Mouse (Mus musculus): Measurements from ENCODE around the gene Arid4a. TPM values are rescaled to one million over a fixed set of nuclear protein-coding genes. Genes with fewer than 3 reads are reported as not detected.
A peak's percentile ranks its signal among the peaks of the same experiment; 100 is the strongest.

Arid4a gene
- total and polyA plus RNA-seq, 3 experiments = 6.7 to 13.0 TPM; not detected in 1

- TF ChIP-seq CTCF (IDR thresholded peaks at IDR 0.05 in 2 of 3, conservative IDR thresholded peaks at IDR 0.05 in 1 of 3; ENCODE audit: control insufficient read depth in 1 of 3, insufficient read depth in 1 of 3, low read depth in 2 of 3, low read length in 3 of 3, poor library complexity in 1 of 3, severe bottlenecking in 1 of 3) (peak in 2 of 3 experiments; percentile 25 to 31; a peak in 2 of 6 replicates), TBP (IDR thresholded peaks at IDR 0.05; ENCODE audit: low read depth, low read length) (no peak), USF2 (IDR thresholded peaks at IDR 0.05; ENCODE audit: borderline replicate concordance in 1 of 2, insufficient read depth in 1 of 2, low read depth in 1 of 2, low read length in 2 of 2) (no peak), TAL1 (IDR thresholded peaks at IDR 0.05; ENCODE audit: low read length) (no peak)
- DNase-seq (ENCODE audit: low read depth, low spot score) = peak; percentile 53
- H3K4me3 ChIP-seq (ENCODE audit: control insufficient read depth in 1 of 2, insufficient read depth in 1 of 2, low read depth in 2 of 2, low read length in 2 of 2) = no peak overlapping the region
- no peaks in the 10 kb centered on the region for H3K9me3 ChIP-seq (replicated peaks; ENCODE audit: insufficient read depth, low read length)
- no peak overlapping the region for H3K9ac ChIP-seq (ENCODE audit: control insufficient read depth, low read depth, low read length, poor library complexity, severe bottlenecking)
- no peak overlapping the region for H3K27ac ChIP-seq (ENCODE audit: control insufficient read depth, low read depth, low read length)
- peaks cover 0 to 6% of the 10 kb centered on the region in 2 experiments; a peak in 2 of 4 replicates for H3K36me3 ChIP-seq (ENCODE audit: control insufficient read depth in 1 of 2, insufficient read depth in 2 of 2, low read length in 2 of 2)
- no peaks in the 10 kb centered on the region for H3K27me3 ChIP-seq (ENCODE audit: control insufficient read depth in 1 of 2, insufficient read depth in 2 of 2, low read length in 2 of 2)
- H3K4me1 ChIP-seq (ENCODE audit: control insufficient read depth in 1 of 2, insufficient read depth in 2 of 2, low read length in 2 of 2) = no peaks in the 10 kb centered on the region; a peak in 1 of 4 replicates
- H3K79me2 ChIP-seq (ENCODE audit: control insufficient read depth, insufficient read depth, low read length, poor library complexity) = peaks cover 7% of the 10 kb centered on the region
Measured at GRCm38 (mm10) chr12:71141189-71141588, 125.4 kb downstream of the Arid4a start.

DNA sequence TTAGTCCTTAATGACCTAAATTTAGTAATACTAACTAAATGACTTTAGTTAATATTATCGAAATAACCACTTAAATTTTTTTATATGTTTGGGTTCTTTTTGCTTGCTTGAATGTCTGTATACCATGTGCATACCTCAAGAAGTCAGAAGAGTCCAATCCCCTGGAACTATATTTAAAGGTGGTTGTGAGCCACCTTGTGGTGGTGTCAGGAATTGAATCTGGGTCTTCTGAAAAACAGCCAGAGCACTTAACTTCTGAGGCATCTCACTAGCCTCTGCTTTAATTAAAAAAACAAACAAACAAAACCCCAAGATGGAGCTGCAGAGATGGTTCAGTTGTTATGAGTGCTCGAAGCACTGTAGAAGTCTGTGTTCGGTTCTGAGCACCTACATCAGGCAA is 131.9 kb downstream of the Arid4a start:
- Histone ChIP-seq H3K79me2 (ENCODE audit: control insufficient read depth, insufficient read depth, low read length, poor library complexity) (no peaks in the 10 kb centered on the region), H3K27me3 (ENCODE audit: control insufficient read depth in 1 of 2, insufficient read depth in 2 of 2, low read length in 2 of 2) (no peaks in the 10 kb centered on the region), H3K36me3 (ENCODE audit: control insufficient read depth in 1 of 2, insufficient read depth in 2 of 2, low read length in 2 of 2) (peaks cover 2 to 3% of the 10 kb centered on the region in 2 experiments), H3K4me3 (ENCODE audit: control insufficient read depth in 1 of 2, insufficient read depth in 1 of 2, low read depth in 2 of 2, low read length in 2 of 2) (no peak overlapping the region), H3K27ac (ENCODE audit: control insufficient read depth, low read depth, low read length) (no peak overlapping the region), H3K4me1 (ENCODE audit: control insufficient read depth in 1 of 2, insufficient read depth in 2 of 2, low read length in 2 of 2) (peaks cover 0 to 5% of the 10 kb centered on the region in 2 experiments; a peak in 2 of 4 replicates), H3K9ac (ENCODE audit: control insufficient read depth, low read depth, low read length, poor library complexity, severe bottlenecking) (no peak overlapping the region), H3K9me3 (replicated peaks; ENCODE audit: insufficient read depth, low read length) (no peaks in the 10 kb centered on the region)
- no peak for TF ChIP-seq MAFK (IDR thresholded peaks at IDR 0.05; ENCODE audit: borderline replicate concordance, low read depth, low read length)
- no peak for TF ChIP-seq NELFE (IDR thresholded peaks at IDR 0.05; ENCODE audit: low read depth, low read length)
- peak; percentile 36 to 74 (median 70) for TF ChIP-seq CTCF (IDR thresholded peaks at IDR 0.05 in 2 of 3, conservative IDR thresholded peaks at IDR 0.05 in 1 of 3; ENCODE audit: control insufficient read depth in 1 of 3, insufficient read depth in 1 of 3, low read depth in 2 of 3, low read length in 3 of 3, poor library complexity in 1 of 3, severe bottlenecking in 1 of 3)
- TF ChIP-seq HCFC1 (IDR thresholded peaks at IDR 0.05; ENCODE audit: low read depth, low read length) = no peak
- TF ChIP-seq EP300 (IDR thresholded peaks at IDR 0.05; ENCODE audit: low read depth in 1 of 2, low read length in 2 of 2) = no peak
- TF ChIP-seq CHD1 (IDR thresholded peaks at IDR 0.05; ENCODE audit: low read depth, low read length) = no peak
- peak; percentile 64 for TF ChIP-seq RAD21 (IDR thresholded peaks at IDR 0.05; ENCODE audit: low read depth, low read length)
- TF ChIP-seq SMC3 (IDR thresholded peaks at IDR 0.05; ENCODE audit: low read depth, low read length) = peak; percentile 68
- no peak for TF ChIP-seq GABPA (IDR thresholded peaks at IDR 0.05; ENCODE audit: low read depth, low read length)
- TF ChIP-seq SIN3A (IDR thresholded peaks at IDR 0.05; ENCODE audit: low read length) = 0 out of 2 replicates have a peak, but pooled peaks have one; percentile 32
- TF ChIP-seq POLR2AphosphoS5 (IDR thresholded peaks at IDR 0.05; ENCODE audit: borderline replicate concordance, low read depth, low read length) = no peak
- no peak for TF ChIP-seq GATA1 (IDR thresholded peaks at IDR 0.05; ENCODE audit: low read depth, low read length)
- DNase-seq (ENCODE audit: low read depth, low spot score) = peak; percentile 73

Other genes with a start within 250 kb of the Arid4a start
- gene Frmd6, start 190.5 kb upstream of the Arid4a start, total RNA-seq (2012; rRNA removed) = 3.6 and 3.7 TPM in 2 replicates
- 1 to 10 TPM in 1 of 2 experiments, not detected in 1; 5.0 TPM for gene Frmd6, start 190.5 kb upstream of the Arid4a start, polyA plus RNA-seq (2012; ENCODE audit: insufficient read depth in 1 of 2, insufficient read length in 2 of 2, low read depth in 1 of 2, low replicate concordance in 2 of 2, missing spikeins in 1 of 2)
- gene Actr10, start 78.1 kb upstream of the Arid4a start, total RNA-seq (2012; rRNA removed) = 78.7 and 87.9 TPM in 2 replicates
- gene Actr10, start 78.1 kb upstream of the Arid4a start, polyA plus RNA-seq (2012; ENCODE audit: insufficient read depth in 1 of 2, insufficient read length in 2 of 2, low read depth in 1 of 2, low replicate concordance in 2 of 2, missing spikeins in 1 of 2) = 100 to 1,000 TPM in 1 of 2 experiments, not detected in 1; 109 TPM
- 304 and 348 TPM in 2 replicates for gene Psma3, start 41.4 kb upstream of the Arid4a start, total RNA-seq (2012; rRNA removed)
- gene Psma3, start 41.4 kb upstream of the Arid4a start, polyA plus RNA-seq (2012; ENCODE audit: insufficient read depth in 1 of 2, insufficient read length in 2 of 2, low read depth in 1 of 2, low replicate concordance in 2 of 2, missing spikeins in 1 of 2) = 100 to 1,000 TPM in 1 of 2 experiments, not detected in 1; 295 TPM
- gene Tomm20l, start 95.4 kb downstream of the Arid4a start, total RNA-seq (2012; rRNA removed) = not detected in 2 replicates
- under 1 TPM in 1 of 2 experiments, not detected in 1; 0.29 TPM for gene Tomm20l, start 95.4 kb downstream of the Arid4a start, polyA plus RNA-seq (2012; ENCODE audit: insufficient read depth in 1 of 2, insufficient read length in 2 of 2, low read depth in 1 of 2, low replicate concordance in 2 of 2, missing spikeins in 1 of 2)
- gene Timm9, start 120.7 kb downstream of the Arid4a start, total RNA-seq (2012; rRNA removed) = 131 and 147 TPM in 2 replicates
- 10 to 100 TPM in 1 of 2 experiments, not detected in 1; 68.4 TPM for gene Timm9, start 120.7 kb downstream of the Arid4a start, polyA plus RNA-seq (2012; ENCODE audit: insufficient read depth in 1 of 2, insufficient read length in 2 of 2, low read depth in 1 of 2, low replicate concordance in 2 of 2, missing spikeins in 1 of 2)
- gene 2700049A03Rik, start 120.9 kb downstream of the Arid4a start, total RNA-seq (2012; rRNA removed) = 5.8 and 6.6 TPM in 2 replicates
- gene 2700049A03Rik, start 120.9 kb downstream of the Arid4a start, polyA plus RNA-seq (2012; ENCODE audit: insufficient read depth in 1 of 2, insufficient read length in 2 of 2, low read depth in 1 of 2, low replicate concordance in 2 of 2, missing spikeins in 1 of 2) = 1 to 10 TPM in 1 of 2 experiments, not detected in 1; 7.2 TPM